Mouse (Mus musculus): ENCODE measurements around the gene Rbm6. TPM values are rescaled to one million over a fixed set of nuclear protein-coding genes. Genes with fewer than 3 reads are reported as not detected.

The Rbm6 gene
- polyA plus RNA-seq, 1 experiment: 14.2 TPM

- DNase-seq: no peak
- Histone ChIP-seq H3K4me1 (ENCODE audit: control insufficient read depth, insufficient read depth, low read length) (no peaks in the 10 kb centered on the region), H3K27me3 (replicated peaks; ENCODE audit: control insufficient read depth, insufficient read depth, low read length) (no peaks in the 10 kb centered on the region), H3K36me3 (ENCODE audit: control insufficient read depth, insufficient read depth, low read length) (peaks cover 37% of the 10 kb centered on the region), H3K4me3 (ENCODE audit: insufficient read depth, low read depth, low read length) (no peak overlapping the region), H3K27ac (ENCODE audit: insufficient read depth, low read depth, low read length) (no peak overlapping the region)
- 90% methylated on average over 6 of the region's 6 CpGs for WGBS
- no peak for TF ChIP-seq POLR2A (IDR thresholded peaks at IDR 0.05; ENCODE audit: low read depth, low read length)
- TF ChIP-seq CTCF (conservative IDR thresholded peaks at IDR 0.05; ENCODE audit: insufficient read depth, insufficient read length, low read depth, low read length): no peak
These were observed 113.4 kb downstream of the Rbm6 start for GRCm38 (mm10) chr9:107759593-107759992.

GRCm38 (mm10) chr9:107750378-107750777 lies 122.7 kb downstream of the Rbm6 start:
- Histone ChIP-seq H3K27ac (ENCODE audit: insufficient read depth, low read depth, low read length) (no peak overlapping the region), H3K36me3 (ENCODE audit: control insufficient read depth, insufficient read depth, low read length) (peaks cover 54% of the 10 kb centered on the region), H3K27me3 (replicated peaks; ENCODE audit: control insufficient read depth, insufficient read depth, low read length) (no peaks in the 10 kb centered on the region), H3K4me3 (ENCODE audit: insufficient read depth, low read depth, low read length) (no peak overlapping the region), H3K4me1 (ENCODE audit: control insufficient read depth, insufficient read depth, low read length) (no peaks in the 10 kb centered on the region)
- DNase-seq: no peak
- 86% methylated on average over 5 of the region's 5 CpGs for WGBS
- TF ChIP-seq POLR2A (IDR thresholded peaks at IDR 0.05; ENCODE audit: low read depth, low read length) (no peak), CTCF (conservative IDR thresholded peaks at IDR 0.05; ENCODE audit: insufficient read depth, insufficient read length, low read depth, low read length) (no peak)

- Histone ChIP-seq H3K27ac (ENCODE audit: insufficient read depth, low read depth, low read length) (no peak overlapping the region), H3K36me3 (ENCODE audit: control insufficient read depth, insufficient read depth, low read length) (peaks cover 62% of the 10 kb centered on the region), H3K4me3 (ENCODE audit: insufficient read depth, low read depth, low read length) (no peak overlapping the region), H3K4me1 (ENCODE audit: control insufficient read depth, insufficient read depth, low read length) (no peaks in the 10 kb centered on the region), H3K27me3 (replicated peaks; ENCODE audit: control insufficient read depth, insufficient read depth, low read length) (no peaks in the 10 kb centered on the region)
- TF ChIP-seq CTCF (conservative IDR thresholded peaks at IDR 0.05; ENCODE audit: insufficient read depth, insufficient read length, low read depth, low read length) (no peak), POLR2A (IDR thresholded peaks at IDR 0.05; ENCODE audit: low read depth, low read length) (no peak)
- DNase-seq: no peak
- WGBS: 95% methylated on average over 3 of the region's 3 CpGs
These were observed 125.0 kb downstream of the Rbm6 start for GRCm38 (mm10) chr9:107748063-107748462.

GRCm38 (mm10) chr9:107747310-107747709 lies 125.7 kb downstream of the Rbm6 start:
- peaks cover 60% of the 10 kb centered on the region for H3K36me3 ChIP-seq (ENCODE audit: control insufficient read depth, insufficient read depth, low read length)
- no peak for TF ChIP-seq CTCF (conservative IDR thresholded peaks at IDR 0.05; ENCODE audit: insufficient read depth, insufficient read length, low read depth, low read length)
- no peak for TF ChIP-seq POLR2A (IDR thresholded peaks at IDR 0.05; ENCODE audit: low read depth, low read length)
- no peaks in the 10 kb centered on the region for H3K27me3 ChIP-seq (replicated peaks; ENCODE audit: control insufficient read depth, insufficient read depth, low read length)
- 84% methylated on average over 1 of the region's 1 CpGs for WGBS
- H3K4me1 ChIP-seq (ENCODE audit: control insufficient read depth, insufficient read depth, low read length): no peaks in the 10 kb centered on the region
- DNase-seq: no peak
- no peak overlapping the region for H3K27ac ChIP-seq (ENCODE audit: insufficient read depth, low read depth, low read length)
- H3K4me3 ChIP-seq (ENCODE audit: insufficient read depth, low read depth, low read length): no peak overlapping the region

- H3K4me3 ChIP-seq (ENCODE audit: insufficient read depth, low read depth, low read length): no peak overlapping the region
- no peak for DNase-seq
- no peak overlapping the region; the same call in 1 of the 2 replicates for H3K27ac ChIP-seq (ENCODE audit: insufficient read depth, low read depth, low read length)
- no peaks in the 10 kb centered on the region for H3K27me3 ChIP-seq (replicated peaks; ENCODE audit: control insufficient read depth, insufficient read depth, low read length)
- 92% methylated on average over 3 of the region's 3 CpGs for WGBS
- H3K4me1 ChIP-seq (ENCODE audit: control insufficient read depth, insufficient read depth, low read length): no peaks in the 10 kb centered on the region
- H3K36me3 ChIP-seq (ENCODE audit: control insufficient read depth, insufficient read depth, low read length): peaks cover 60% of the 10 kb centered on the region
- no peak for TF ChIP-seq POLR2A (IDR thresholded peaks at IDR 0.05; ENCODE audit: low read depth, low read length)
- TF ChIP-seq CTCF (conservative IDR thresholded peaks at IDR 0.05; ENCODE audit: insufficient read depth, insufficient read length, low read depth, low read length): 0 out of 2 replicates have a peak, but pooled peaks have one; percentile 14
These were observed 126.4 kb downstream of the Rbm6 start for GRCm38 (mm10) chr9:107746679-107747078.

- TF ChIP-seq CTCF (conservative IDR thresholded peaks at IDR 0.05; ENCODE audit: insufficient read depth, insufficient read length, low read depth, low read length): no peak
- no peak overlapping the region for H3K4me3 ChIP-seq (ENCODE audit: insufficient read depth, low read depth, low read length)
- no peak overlapping the region for H3K27ac ChIP-seq (ENCODE audit: insufficient read depth, low read depth, low read length)
- no peaks in the 10 kb centered on the region for H3K4me1 ChIP-seq (ENCODE audit: control insufficient read depth, insufficient read depth, low read length)
- H3K27me3 ChIP-seq (replicated peaks; ENCODE audit: control insufficient read depth, insufficient read depth, low read length): no peaks in the 10 kb centered on the region
- no peak for DNase-seq
- H3K36me3 ChIP-seq (ENCODE audit: control insufficient read depth, insufficient read depth, low read length): peaks cover 49% of the 10 kb centered on the region
- 86% methylated on average over 6 of the region's 6 CpGs for WGBS
These were observed 129.0 kb downstream of the Rbm6 start for GRCm38 (mm10) chr9:107744061-107744460.

GRCm38 (mm10) chr9:107738841-107739202 lies 134.2 kb downstream of the Rbm6 start:
- Histone ChIP-seq H3K4me3 (ENCODE audit: insufficient read depth, low read depth, low read length) (no peak overlapping the region), H3K4me1 (ENCODE audit: control insufficient read depth, insufficient read depth, low read length) (no peaks in the 10 kb centered on the region), H3K36me3 (ENCODE audit: control insufficient read depth, insufficient read depth, low read length) (peaks cover 13% of the 10 kb centered on the region), H3K27ac (ENCODE audit: insufficient read depth, low read depth, low read length) (no peak overlapping the region), H3K27me3 (replicated peaks; ENCODE audit: control insufficient read depth, insufficient read depth, low read length) (no peaks in the 10 kb centered on the region)
- peak; percentile 48 for DNase-seq
- 51% methylated on average over 4 of the region's 4 CpGs for WGBS
- TF ChIP-seq CTCF (conservative IDR thresholded peaks at IDR 0.05; ENCODE audit: insufficient read depth, insufficient read length, low read depth, low read length) (peak; percentile 50), POLR2A (IDR thresholded peaks at IDR 0.05; ENCODE audit: low read depth, low read length) (no peak)

Data from kidney, adult 2 months (tissue).